Mouse (Mus musculus) limb, embryonic 14.5 days (tissue): ENCODE data around the gene Wbp1. TPM values are rescaled to one million over a fixed set of nuclear protein-coding genes. Genes with fewer than 3 reads are reported as not detected.

Experiments
- ATAC-seq: fragments of 200-750 bp; cut with Nextera tagmentation; 2 replicates; pipeline ENCODE4 v1.8.0; 2017; ENCODE audit warnings: low read depth, moderate number of reproducible peaks, moderate TSS enrichment; ENCODE audit not compliant: low FRiP score
- DNase-seq: peaks from one replicate; pipeline ENCODE4 v3.0.0-alpha.2; 2015; ENCODE audit warnings: low spot score
- H3K27ac ChIP-seq: fragments of 300-500 bp; sonication (generic); replicated peaks from 2 replicates; pipeline ENCODE4 v1.5.1; 2014; ENCODE audit warnings: low read depth, mild to moderate bottlenecking, low read length, moderate library complexity, mixed read lengths
- H3K27me3 ChIP-seq: fragments of 300-500 bp; sonication (generic); 2 replicates; pipeline ENCODE4 v1.6.1; 2014; ENCODE audit warnings: low read length, mixed read lengths; ENCODE audit not compliant: control insufficient read depth, insufficient read depth
- H3K36me3 ChIP-seq: fragments of 300-500 bp; sonication (generic); 2 replicates; pipeline ENCODE4 v1.6.1; 2014; ENCODE audit warnings: mild to moderate bottlenecking, low read length, moderate library complexity, mixed read lengths; ENCODE audit not compliant: control insufficient read depth, insufficient read depth
- H3K4me1 ChIP-seq: fragments of 300-500 bp; sonication (generic); 2 replicates; pipeline ENCODE4 v1.6.1; 2014; ENCODE audit warnings: antibody characterized with exemption, low read length, mixed read lengths; ENCODE audit not compliant: control insufficient read depth, insufficient read depth
- H3K4me2 ChIP-seq: fragments of 300-500 bp; sonication (generic); replicated peaks from 2 replicates; pipeline ENCODE4 v1.6.1; 2014; ENCODE audit warnings: low read depth, mild to moderate bottlenecking, low read length, moderate library complexity; ENCODE audit not compliant: severe bottlenecking
- H3K4me3 ChIP-seq: fragments of 300-500 bp; sonication (generic); replicated peaks from 2 replicates; pipeline ENCODE4 v1.5.1; 2014; ENCODE audit warnings: low read length
- H3K9ac ChIP-seq: fragments of 300-500 bp; sonication (generic); 2 replicates; pipeline ENCODE4 v1.6.1; 2014; ENCODE audit warnings: mild to moderate bottlenecking, low read depth, low read length, moderate library complexity; ENCODE audit not compliant: severe bottlenecking
- H3K9me3 ChIP-seq: fragments of 300-500 bp; sonication (generic); 2 replicates; pipeline ENCODE4 v1.6.1; 2016; ENCODE audit warnings: low read length; ENCODE audit not compliant: control insufficient read depth
- POLR2A ChIP-seq: fragments of 200-500 bp; IDR thresholded peaks from 2 replicates; pipeline ENCODE4 v1.8.0; 2012; ENCODE audit warnings: inconsistent platforms, mild to moderate bottlenecking, moderate library complexity, borderline replicate concordance; ENCODE audit not compliant: insufficient read depth, insufficient read length; ENCODE audit errors: extremely low read depth
- WGBS: fragments of 180-500 bp; shearing (Covaris S2); extraction: QIAGEN DNeasy Blood & Tissue Kit; methylation state at CpG from one replicate; pipeline ENCODE4 v1.1.7; 2014; 5-methylcytosine and 5-hydroxymethylcytosine counted together
- microRNA counts: library from miRNA; unstranded; fragments of <30 nt; microRNA quantifications from one replicate; lab custom pipeline; 2016
- microRNA-seq: library from miRNA; unstranded; fragments of <30 nt; microRNA quantifications from one replicate; pipeline ENCODE4, GENCODE M21; 2016
- polyA plus RNA-seq, 2 experiments: library from polyadenylated mRNA; depleted of rRNA in 1 of 2; stranded (reverse) in 1 of 2; unstranded in 1 of 2; fragments of >200 nt; fragmentation: Nextera tagmentation in 1 of 2; extraction: Ambion mirVana in 1 of 2; gene quantifications; 2 replicates each; pipeline versions ENCODE4 v1.2.1 to v1.2.3; 2012 to 2014

The Wbp1 gene
- polyA plus RNA-seq, 2 experiments, result 83.0 to 191 TPM

DNA sequence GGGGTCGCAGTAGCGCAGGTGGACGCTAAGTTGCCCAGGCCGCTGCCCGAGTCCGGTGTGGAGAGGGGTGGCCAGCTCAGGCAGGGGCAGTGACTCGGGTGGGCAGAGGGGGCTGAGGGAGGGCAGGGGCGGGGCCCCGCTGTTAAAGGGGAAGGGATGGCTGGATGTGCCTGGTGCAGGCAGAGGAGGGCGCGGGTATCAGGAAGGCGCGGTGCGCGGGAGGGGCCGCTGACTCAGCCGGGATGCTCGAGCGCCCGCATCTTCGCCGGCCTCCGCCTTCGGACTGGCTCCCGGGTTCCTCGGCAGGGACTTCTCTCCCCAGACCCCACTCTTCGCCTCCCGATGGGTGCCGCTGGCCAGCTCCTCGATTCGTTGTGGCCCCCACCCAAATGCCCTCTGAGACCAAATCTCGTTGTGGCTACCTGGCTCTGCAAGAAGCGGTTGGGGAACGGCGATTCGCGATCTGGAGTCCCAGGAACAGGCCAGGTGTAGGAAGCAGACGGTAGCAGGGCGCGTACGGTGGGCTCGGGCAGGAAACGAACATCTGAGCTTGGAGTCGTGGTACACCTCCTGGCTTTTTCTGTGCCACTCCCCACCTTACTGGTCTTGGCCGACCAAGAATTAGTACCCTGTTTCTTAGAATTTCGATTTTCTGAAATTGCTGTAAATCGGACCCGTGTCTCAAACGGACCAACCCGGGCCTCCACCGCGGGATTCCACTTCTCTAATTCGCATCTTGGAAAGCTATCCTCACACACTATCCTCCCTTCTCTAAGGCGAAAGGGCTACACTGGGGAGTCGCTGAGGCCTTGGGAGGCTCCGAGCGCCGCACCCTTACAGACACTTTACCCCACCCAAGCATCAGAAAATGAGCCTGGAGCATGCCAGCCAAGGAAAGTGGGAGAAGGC, 50.8 kb downstream of the Wbp1 start:
- ATAC-seq, result no peak
- 0 out of 2 replicates have a peak overlapping the region, but pooled peaks have one; percentile 12 for H3K9ac ChIP-seq

DNA sequence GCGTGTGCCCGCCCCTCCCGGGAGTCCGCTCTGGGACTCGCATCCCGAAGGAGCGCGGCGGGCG, 51.3 kb downstream of the Wbp1 start, which contains the start of gene Tlx2:
Gene Tlx2, minus strand, starts transcription at position 47 of the 64 bp plus-strand sequence.
- no peaks in the 10 kb centered on the region for H3K36me3 ChIP-seq
- H3K4me2 ChIP-seq, result peak within 1 kb of the TSS; percentile 32
- no peaks in the 10 kb centered on the region for H3K9me3 ChIP-seq
- DNase-seq (no peak), ATAC-seq (no peak)
- no peaks in the 10 kb centered on the region for H3K4me1 ChIP-seq
- peak within 1 kb of the TSS; percentile 17 for H3K4me3 ChIP-seq
- 0 out of 2 replicates have a peak within 1 kb of the TSS, but pooled peaks have one; percentile 12 for H3K9ac ChIP-seq
- peaks cover 93% of the 10 kb centered on the region for H3K27me3 ChIP-seq
- 0% methylated on average over 9 of the region's 10 CpGs for WGBS
- TF ChIP-seq POLR2A, result no peak
- H3K27ac ChIP-seq, result no peak within 1 kb of the TSS

More for the DNA sequence above, 50.8 kb downstream of the Wbp1 start:
- Histone ChIP-seq H3K27ac (no peak overlapping the region), H3K4me3 (peak overlapping the region; percentile 17), H3K4me1 (no peaks in the 10 kb centered on the region), H3K9me3 (no peaks in the 10 kb centered on the region), H3K4me2 (peak overlapping the region; percentile 32), H3K36me3 (no peaks in the 10 kb centered on the region), H3K27me3 (peaks cover 92% of the 10 kb centered on the region)
- 2% methylated on average over 51 of the region's 58 CpGs for WGBS
- no peak for DNase-seq
- TF ChIP-seq POLR2A, result no peak

DNA sequence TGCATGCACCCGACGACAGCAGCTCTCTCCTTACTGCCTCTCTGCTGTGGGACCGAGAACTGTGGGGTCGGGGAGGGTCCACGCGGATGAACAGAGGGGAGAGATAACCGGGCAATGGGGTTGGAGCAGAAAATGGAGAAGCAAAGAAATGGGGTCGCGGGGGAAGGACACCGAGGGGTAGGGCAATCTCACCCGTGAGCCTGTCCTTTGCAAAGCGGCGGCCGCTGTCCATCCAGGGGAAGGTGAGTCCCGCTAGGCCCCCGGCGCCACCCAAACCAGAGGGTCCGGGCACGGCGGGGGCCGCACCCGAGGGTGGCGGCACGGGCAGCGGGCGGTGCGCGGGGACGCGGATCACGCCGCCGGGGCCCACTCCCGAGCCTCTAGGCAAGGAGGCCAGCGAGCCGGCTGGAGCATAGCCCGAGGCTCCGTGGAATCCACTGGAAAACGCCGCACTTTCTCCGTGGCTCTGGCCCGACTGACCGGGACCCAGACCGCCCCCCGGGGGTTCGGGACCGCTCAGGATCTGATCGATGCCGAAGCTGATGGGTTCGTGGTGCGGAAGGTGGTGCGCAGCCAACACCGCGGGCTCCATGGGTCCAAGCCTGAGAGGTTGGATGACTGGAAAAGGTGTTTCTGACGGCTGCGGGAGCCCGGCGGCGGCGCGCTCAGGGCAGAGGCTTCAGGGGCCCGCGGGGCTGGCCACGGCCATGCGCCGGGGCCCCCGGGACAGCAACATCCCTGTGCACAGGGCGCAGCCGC, 51.7 kb downstream of the Wbp1 start:
- Histone ChIP-seq H3K4me3 (peak overlapping the region; percentile 17), H3K4me2 (peak overlapping the region; percentile 32), H3K4me1 (no peaks in the 10 kb centered on the region), H3K27me3 (peaks cover 95% of the 10 kb centered on the region), H3K9ac (0 out of 2 replicates have a peak overlapping the region, but pooled peaks have one; percentile 12), H3K27ac (no peak overlapping the region), H3K9me3 (no peaks in the 10 kb centered on the region), H3K36me3 (no peaks in the 10 kb centered on the region)
- DNase-seq (no peak), ATAC-seq (no peak)
- no peak for TF ChIP-seq POLR2A
- WGBS, result under 1% methylated on average over 50 of the region's 69 CpGs

MicroRNAs encoded within 50 kb of the gene (microRNA counts, 519-probe panel; counts per million panel counts)
- microRNA mmu-miR-3470a+mmu-miR-3470b (lab: Ali Mortazavi, UCI), result 1,641 counts per million, percentile 13 among the panel's probes with 10 or more counts

Small RNA genes lying within 50 kb of the gene (microRNA-seq; reads per million reads assigned to microRNA genes)
- gene Mir3470a, result not detected

Other genes starting within 250 kb of the Wbp1 start
- 3.2 and 3.9 TPM in 2 replicates for gene Sema4f, start 181.8 kb downstream of the Wbp1 start, polyA plus RNA-seq (2012; rRNA removed)
- gene Sema4f, start 181.8 kb downstream of the Wbp1 start, polyA plus RNA-seq (2014; fragmentation: Nextera tagmentation; extraction: Ambion mirVana), result 1.1 and 2.2 TPM in 2 replicates
- 0.32 and 0.70 TPM in 2 replicates for gene M1ap, start 174.7 kb downstream of the Wbp1 start, polyA plus RNA-seq (2012; rRNA removed)
- 0.17 and 0.67 TPM in 2 replicates for gene M1ap, start 174.7 kb downstream of the Wbp1 start, polyA plus RNA-seq (2014; fragmentation: Nextera tagmentation; extraction: Ambion mirVana)
- 17.1 and 17.4 TPM in 2 replicates for gene Dok1, start 88.1 kb downstream of the Wbp1 start, polyA plus RNA-seq (2012; rRNA removed)
- gene Dok1, start 88.1 kb downstream of the Wbp1 start, polyA plus RNA-seq (2014; fragmentation: Nextera tagmentation; extraction: Ambion mirVana), result 9.6 and 11.4 TPM in 2 replicates
- gene Loxl3, start 87.4 kb downstream of the Wbp1 start, polyA plus RNA-seq (2012; rRNA removed), result 55.6 and 58.6 TPM in 2 replicates
- 24.1 and 26.0 TPM in 2 replicates for gene Loxl3, start 87.4 kb downstream of the Wbp1 start, polyA plus RNA-seq (2014; fragmentation: Nextera tagmentation; extraction: Ambion mirVana)
- 331 and 427 TPM in 2 replicates for gene Aup1, start 67.0 kb downstream of the Wbp1 start, polyA plus RNA-seq (2012; rRNA removed)
- gene Aup1, start 67.0 kb downstream of the Wbp1 start, polyA plus RNA-seq (2014; fragmentation: Nextera tagmentation; extraction: Ambion mirVana), result 131 and 136 TPM in 2 replicates
- gene Htra2, start 66.3 kb downstream of the Wbp1 start, polyA plus RNA-seq (2012; rRNA removed), result 99.8 and 116 TPM in 2 replicates
- 47.0 and 48.4 TPM in 2 replicates for gene Htra2, start 66.3 kb downstream of the Wbp1 start, polyA plus RNA-seq (2014; fragmentation: Nextera tagmentation; extraction: Ambion mirVana)
- 1.9 and 2.5 TPM in 2 replicates for gene Dqx1, start 63.7 kb downstream of the Wbp1 start, polyA plus RNA-seq (2012; rRNA removed)
- 0.35 and 0.37 TPM in 2 replicates for gene Dqx1, start 63.7 kb downstream of the Wbp1 start, polyA plus RNA-seq (2014; fragmentation: Nextera tagmentation; extraction: Ambion mirVana)
- 0.08 TPM in 1 of 2 replicates, not detected in the other for gene Tlx2, start 51.3 kb downstream of the Wbp1 start, polyA plus RNA-seq (2012; rRNA removed)
- not detected in 2 replicates for gene Tlx2, start 51.3 kb downstream of the Wbp1 start, polyA plus RNA-seq (2014; fragmentation: Nextera tagmentation; extraction: Ambion mirVana)
- gene Pcgf1, start 43.7 kb downstream of the Wbp1 start, polyA plus RNA-seq (2012; rRNA removed), result 41.8 and 49.8 TPM in 2 replicates
- 28.2 and 35.5 TPM in 2 replicates for gene Pcgf1, start 43.7 kb downstream of the Wbp1 start, polyA plus RNA-seq (2014; fragmentation: Nextera tagmentation; extraction: Ambion mirVana)
- gene Lbx2, start 35.2 kb downstream of the Wbp1 start, polyA plus RNA-seq (2012; rRNA removed), result 0.54 and 1.2 TPM in 2 replicates
- 0.52 and 0.87 TPM in 2 replicates for gene Lbx2, start 35.2 kb downstream of the Wbp1 start, polyA plus RNA-seq (2014; fragmentation: Nextera tagmentation; extraction: Ambion mirVana)
- gene Ccdc142, start 20.0 kb downstream of the Wbp1 start, polyA plus RNA-seq (2012; rRNA removed), result 5.2 and 8.7 TPM in 2 replicates
- 2.7 and 3.0 TPM in 2 replicates for gene Ccdc142, start 20.0 kb downstream of the Wbp1 start, polyA plus RNA-seq (2014; fragmentation: Nextera tagmentation; extraction: Ambion mirVana)
- gene Gm42688, start 19.9 kb downstream of the Wbp1 start, polyA plus RNA-seq (2012; rRNA removed), result 7.0 and 7.7 TPM in 2 replicates
- gene Gm42688, start 19.9 kb downstream of the Wbp1 start, polyA plus RNA-seq (2014; fragmentation: Nextera tagmentation; extraction: Ambion mirVana), result 2.5 and 4.5 TPM in 2 replicates
- gene Mrpl53, start 12.5 kb downstream of the Wbp1 start, polyA plus RNA-seq (2012; rRNA removed), result 101 and 112 TPM in 2 replicates
- gene Mrpl53, start 12.5 kb downstream of the Wbp1 start, polyA plus RNA-seq (2014; fragmentation: Nextera tagmentation; extraction: Ambion mirVana), result 124 and 125 TPM in 2 replicates
- 95.2 and 116 TPM in 2 replicates for gene Mogs, start 6.1 kb downstream of the Wbp1 start, polyA plus RNA-seq (2012; rRNA removed)
- gene Mogs, start 6.1 kb downstream of the Wbp1 start, polyA plus RNA-seq (2014; fragmentation: Nextera tagmentation; extraction: Ambion mirVana), result 47.1 and 50.9 TPM in 2 replicates
- gene Ino80b, start 3.9 kb upstream of the Wbp1 start, polyA plus RNA-seq (2012; rRNA removed), result 35.9 and 36.8 TPM in 2 replicates
- gene Ino80b, start 3.9 kb upstream of the Wbp1 start, polyA plus RNA-seq (2014; fragmentation: Nextera tagmentation; extraction: Ambion mirVana), result 14.7 and 14.9 TPM in 2 replicates
- gene Rtkn, start 13.9 kb upstream of the Wbp1 start, polyA plus RNA-seq (2012; rRNA removed), result 151 and 218 TPM in 2 replicates
- 40.7 and 46.2 TPM in 2 replicates for gene Rtkn, start 13.9 kb upstream of the Wbp1 start, polyA plus RNA-seq (2014; fragmentation: Nextera tagmentation; extraction: Ambion mirVana)
- gene Wdr54, start 34.8 kb upstream of the Wbp1 start, polyA plus RNA-seq (2012; rRNA removed), result 13.1 and 17.9 TPM in 2 replicates
- 5.5 and 7.3 TPM in 2 replicates for gene Wdr54, start 34.8 kb upstream of the Wbp1 start, polyA plus RNA-seq (2014; fragmentation: Nextera tagmentation; extraction: Ambion mirVana)
- 0.21 and 0.26 TPM in 2 replicates for gene 1700003E16Rik, start 34.8 kb upstream of the Wbp1 start, polyA plus RNA-seq (2012; rRNA removed)
- gene 1700003E16Rik, start 34.8 kb upstream of the Wbp1 start, polyA plus RNA-seq (2014; fragmentation: Nextera tagmentation; extraction: Ambion mirVana), result 1.7 and 1.9 TPM in 2 replicates
- gene Dctn1, start 44.4 kb upstream of the Wbp1 start, polyA plus RNA-seq (2012; rRNA removed), result 128 and 140 TPM in 2 replicates
- gene Dctn1, start 44.4 kb upstream of the Wbp1 start, polyA plus RNA-seq (2014; fragmentation: Nextera tagmentation; extraction: Ambion mirVana), result 82.0 and 89.0 TPM in 2 replicates
- gene Slc4a5, start 98.3 kb upstream of the Wbp1 start, polyA plus RNA-seq (2012; rRNA removed), result 0.13 and 0.18 TPM in 2 replicates
- gene Slc4a5, start 98.3 kb upstream of the Wbp1 start, polyA plus RNA-seq (2014; fragmentation: Nextera tagmentation; extraction: Ambion mirVana), result 0.25 TPM in 1 of 2 replicates, not detected in the other
- gene Mthfd2, start 204.3 kb upstream of the Wbp1 start, polyA plus RNA-seq (2012; rRNA removed), result 26.3 and 27.3 TPM in 2 replicates
- gene Mthfd2, start 204.3 kb upstream of the Wbp1 start, polyA plus RNA-seq (2014; fragmentation: Nextera tagmentation; extraction: Ambion mirVana), result 35.3 and 38.5 TPM in 2 replicates
- 50.4 and 52.3 TPM in 2 replicates for gene Mob1a, start 204.5 kb upstream of the Wbp1 start, polyA plus RNA-seq (2012; rRNA removed)
- gene Mob1a, start 204.5 kb upstream of the Wbp1 start, polyA plus RNA-seq (2014; fragmentation: Nextera tagmentation; extraction: Ambion mirVana), result 75.8 and 77.9 TPM in 2 replicates
- gene Bola3, start 227.6 kb upstream of the Wbp1 start, polyA plus RNA-seq (2012; rRNA removed), result 26.7 and 55.1 TPM in 2 replicates
- gene Bola3, start 227.6 kb upstream of the Wbp1 start, polyA plus RNA-seq (2014; fragmentation: Nextera tagmentation; extraction: Ambion mirVana), result 116 and 129 TPM in 2 replicates